Mouse (Mus musculus): ENCODE measurements around the gene Zfp36l1. TPM values are rescaled to one million over a fixed set of nuclear protein-coding genes. Genes with fewer than 3 reads are reported as not detected.

Gene Zfp36l1
- polyA plus RNA-seq, 1 experiment from 2014 or later, result 149 TPM

- no peaks in the 10 kb centered on the region for H3K9me3 ChIP-seq
- 3% methylated on average over 6 of the region's 6 CpGs for WGBS
- peaks cover 51% of the 10 kb centered on the region for H3K4me1 ChIP-seq
- H3K27ac ChIP-seq, result peak overlapping the region; percentile 93
- no peaks in the 10 kb centered on the region for H3K27me3 ChIP-seq
- 0 out of 2 replicates have a peak overlapping the region, but pooled peaks have one; percentile 4 for H3K4me3 ChIP-seq
- peak; percentile 80 for ATAC-seq (ENCODE audit: insufficient number of reproducible peaks, insufficient read depth, low FRiP score, low TSS enrichment, low read depth)
- no peaks in the 10 kb centered on the region for H3K36me3 ChIP-seq
- H3K9ac ChIP-seq, result peak overlapping the region; percentile 64
- peak overlapping the region; percentile 40 for H3K4me2 ChIP-seq
Measured at GRCm38 (mm10) chr12:80062410-80063401, 50.1 kb downstream of the Zfp36l1 start.

DNA sequence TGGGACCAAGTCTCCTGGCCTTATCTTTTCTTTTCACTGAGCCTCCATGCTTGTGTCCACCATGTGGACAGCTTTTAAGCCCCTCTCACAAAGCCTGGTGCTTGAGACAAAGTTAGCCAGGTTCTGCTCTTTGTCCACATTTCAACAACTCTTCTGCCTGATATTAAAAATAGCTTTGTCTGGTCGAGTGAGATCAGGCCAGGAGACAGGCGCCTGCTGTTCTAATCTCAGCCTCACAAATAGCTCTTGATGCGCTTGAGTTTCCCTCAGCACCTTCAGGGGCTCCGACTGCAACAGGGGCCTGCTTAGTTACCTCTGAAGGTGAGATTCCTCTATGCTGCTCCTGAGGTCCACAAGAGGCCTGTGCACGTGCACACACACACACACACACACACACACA is 51.0 kb downstream of the Zfp36l1 start:
- Histone ChIP-seq H3K4me2 (peak overlapping the region; percentile 40; the same call in 1 of the 2 replicates), H3K27me3 (no peaks in the 10 kb centered on the region), H3K4me1 (peaks cover 51% of the 10 kb centered on the region), H3K9ac (0 out of 2 replicates have a peak overlapping the region, but pooled peaks have one; percentile 37), H3K27ac (peak overlapping the region; percentile 93), H3K36me3 (no peaks in the 10 kb centered on the region), H3K9me3 (no peaks in the 10 kb centered on the region), H3K4me3 (no peak overlapping the region)
- ATAC-seq (ENCODE audit: insufficient number of reproducible peaks, insufficient read depth, low FRiP score, low TSS enrichment, low read depth), result no peak
- WGBS, result 24% methylated on average over 5 of the region's 5 CpGs

- Histone ChIP-seq H3K36me3 (no peaks in the 10 kb centered on the region), H3K4me3 (no peak overlapping the region), H3K27ac (peak overlapping the region; percentile 36; the same call in 1 of the 2 replicates), H3K9ac (no peak overlapping the region), H3K27me3 (no peaks in the 10 kb centered on the region), H3K4me1 (peaks cover 51% of the 10 kb centered on the region), H3K9me3 (no peaks in the 10 kb centered on the region), H3K4me2 (no peak overlapping the region)
- no peak for ATAC-seq (ENCODE audit: insufficient number of reproducible peaks, insufficient read depth, low FRiP score, low TSS enrichment, low read depth)
- 68% methylated on average over 1 of the region's 1 CpGs for WGBS
Measured at GRCm38 (mm10) chr12:80060809-80061208, 52.0 kb downstream of the Zfp36l1 start.

- ATAC-seq (ENCODE audit: insufficient number of reproducible peaks, insufficient read depth, low FRiP score, low TSS enrichment, low read depth), result no peak
- H3K4me3 ChIP-seq, result no peak overlapping the region
- peaks cover 51% of the 10 kb centered on the region for H3K4me1 ChIP-seq
- WGBS, result 46% methylated on average over 9 of the region's 9 CpGs
- peak overlapping the region; percentile 36 for H3K27ac ChIP-seq
- no peak overlapping the region for H3K4me2 ChIP-seq
- H3K36me3 ChIP-seq, result no peaks in the 10 kb centered on the region
- no peaks in the 10 kb centered on the region for H3K9me3 ChIP-seq
- no peaks in the 10 kb centered on the region for H3K27me3 ChIP-seq
- no peak overlapping the region for H3K9ac ChIP-seq
Measured at GRCm38 (mm10) chr12:80060338-80060737, 52.5 kb downstream of the Zfp36l1 start.

- no peak for ATAC-seq (ENCODE audit: insufficient number of reproducible peaks, insufficient read depth, low FRiP score, low TSS enrichment, low read depth)
- Histone ChIP-seq H3K9ac (no peak overlapping the region), H3K4me3 (no peak overlapping the region), H3K9me3 (no peaks in the 10 kb centered on the region), H3K4me2 (no peak overlapping the region), H3K36me3 (no peaks in the 10 kb centered on the region), H3K27ac (peak overlapping the region; percentile 36; the same call in 1 of the 2 replicates), H3K27me3 (no peaks in the 10 kb centered on the region), H3K4me1 (peaks cover 50% of the 10 kb centered on the region)
- WGBS, result 49% methylated on average over 5 of the region's 5 CpGs
Measured at GRCm38 (mm10) chr12:80059773-80060328, 53.0 kb downstream of the Zfp36l1 start.

Other genes with a start within 250 kb of the Zfp36l1 start
- gene Actn1, start 147.4 kb upstream of the Zfp36l1 start, polyA plus RNA-seq (2015; fragmentation: Nextera tagmentation; extraction: Ambion mirVana), result 37.5 and 39.4 TPM in 2 replicates